In the genomic region with DNA sequence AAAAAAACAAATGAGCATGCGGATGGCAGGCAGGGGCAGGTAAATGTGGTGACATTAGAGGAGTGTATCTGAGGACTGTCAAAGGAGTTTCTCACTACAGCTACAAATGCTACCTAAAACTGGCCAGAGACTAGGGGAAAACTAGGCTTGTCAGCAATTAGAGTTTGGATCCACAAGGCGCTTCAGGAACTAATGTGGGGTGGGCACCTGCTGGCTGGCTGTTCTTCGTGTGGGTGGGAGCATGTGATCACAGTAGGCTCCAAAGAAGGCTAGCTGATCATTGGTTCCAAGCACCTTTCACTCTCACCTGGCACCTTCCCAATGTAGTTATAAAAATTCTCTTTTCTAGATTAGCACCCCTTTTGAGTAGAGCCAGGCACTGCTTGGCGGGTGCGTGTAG, we compare ENCODE assay signal across 8 mouse cellular contexts. TPM values are rescaled to one million over a fixed set of nuclear protein-coding genes. Genes with fewer than 3 reads are reported as not detected.
DNase-seq lines count a peak whose midpoint lies in the region; ATAC-seq lines count a peak whose summit lies in the region.

No protein-coding gene starts in this region.

- H3K9ac ChIP-seq in embryonic facial prominence, embryonic 14.5 days (ENCODE audit: low read depth, low read length) = peak overlapping the region; percentile 82

- no peaks in the 10 kb centered on the region for H3K4me1 ChIP-seq in embryonic facial prominence, embryonic 14.5 days (ENCODE audit: control insufficient read depth, insufficient read depth, low read length)
- H3K4me1 ChIP-seq in limb, embryonic 10.5 days = peaks cover 18% of the 10 kb centered on the region

- intact Hi-C loops in left cerebral cortex, postnatal 14 days (cut with DNase I) = no loop called here
- intact Hi-C loops in left cerebral cortex, postnatal 10 days (cut with DNase I) = no loop called here

- no peaks in the 10 kb centered on the region for H3K36me3 ChIP-seq in embryonic facial prominence, embryonic 14.5 days (ENCODE audit: control insufficient read depth, insufficient read depth, low read length)
- H3K36me3 ChIP-seq in limb, embryonic 10.5 days = no peaks in the 10 kb centered on the region

- H3K9me3 ChIP-seq in embryonic facial prominence, embryonic 14.5 days (ENCODE audit: control insufficient read depth, low read length) = no peaks in the 10 kb centered on the region
- no peaks in the 10 kb centered on the region for H3K9me3 ChIP-seq in limb, embryonic 10.5 days (replicated peaks)

- H3K4me2 ChIP-seq in embryonic facial prominence, embryonic 14.5 days (ENCODE audit: low read depth, low read length) = peak overlapping the region; percentile 91

- H3K4me3 ChIP-seq in embryonic facial prominence, embryonic 14.5 days (ENCODE audit: low read depth, low read length) = peak overlapping the region; percentile 72
- H3K4me3 ChIP-seq in limb, embryonic 10.5 days = peak overlapping the region; percentile 74

- peak; percentile 15 to 33 for DNase-seq in left cerebral cortex, postnatal 14 days (ENCODE audit: low spot score in 2 of 2)
- no peak for DNase-seq in left cerebral cortex, postnatal 10 days (ENCODE audit: extremely low spot score in 1 of 2, low spot score in 2 of 2)
- DNase-seq in embryonic facial prominence, embryonic 14.5 days (ENCODE audit: low spot score) = no peak
- DNase-seq in limb, embryonic 10.5 days (ENCODE audit: low spot score) = no peak
- DNase-seq in right cerebral cortex, postnatal 14 days = peak; percentile 9
- no peak for DNase-seq in adipocyte (ENCODE audit: low spot score)
- DNase-seq in frontal cortex, postnatal 25 days (ENCODE audit: low spot score in 2 of 2) = no peak
- DNase-seq in B cell, adult 2 months = no peak

- no peak for ATAC-seq in embryonic facial prominence, embryonic 14.5 days (ENCODE audit: low read depth)

- WGBS in embryonic facial prominence, embryonic 14.5 days = 11% methylated on average over 5 of the region's 5 CpGs
- 10% methylated on average over 5 of the region's 5 CpGs for WGBS in limb, embryonic 10.5 days

- H3K27me3 ChIP-seq in embryonic facial prominence, embryonic 14.5 days (replicated peaks; ENCODE audit: control insufficient read depth, insufficient read depth, low read length) = peaks cover 39% of the 10 kb centered on the region
- peaks cover 91% of the 10 kb centered on the region for H3K27me3 ChIP-seq in limb, embryonic 10.5 days (ENCODE audit: low read depth, poor library complexity, severe bottlenecking)

- peak overlapping the region; percentile 82; the same call in 1 of the 2 replicates for H3K27ac ChIP-seq in embryonic facial prominence, embryonic 14.5 days (replicated peaks; ENCODE audit: low read depth, low read length)
- H3K27ac ChIP-seq in limb, embryonic 10.5 days = no peak overlapping the region

RNA-seq across cellular contexts. Expression of gene Bmper, which starts 0.9 kb away (rescaled TPM):
- 1 to 10 TPM; 5.0 to 5.3 TPM for total RNA-seq in left cerebral cortex, postnatal 14 days (2021)
- total RNA-seq in left cerebral cortex, postnatal 10 days (2021) = 1 to 10 TPM; 4.8 to 6.6 TPM
- polyA plus RNA-seq in embryonic facial prominence, embryonic 14.5 days (2014; fragmentation: Nextera tagmentation; extraction: Ambion mirVana) = 23.1 and 26.0 TPM in 2 replicates
- 0.55 and 2.7 TPM in 2 replicates for polyA plus RNA-seq in limb, embryonic 10.5 days (2016; fragmentation: Nextera tagmentation; extraction: Ambion mirVana)

Comparison
In these comparisons a context has a peak if more than half of its experiments do, and no peak if none do; other contexts are left out.
1. DNase-seq: peak in left cerebral cortex, postnatal 14 days (2 of 2) and right cerebral cortex, postnatal 14 days (single experiment); none in left cerebral cortex, postnatal 10 days (0 of 2), embryonic facial prominence, embryonic 14.5 days (single experiment), limb, embryonic 10.5 days (single experiment), adipocyte (single experiment), frontal cortex, postnatal 25 days (0 of 2) and B cell, adult 2 months (0 of 2).